Comparison of ENCODE assay signal across 14 mouse cellular contexts in genomic region chr2:35247763-35248162, GRCm38 (mm10).
"Had no signal": no experiment of that assay in that cellular context is flagged by ENCODE, and none has a peak within 500 bp of the region (broad histone marks: within the 10 kb centered on the region; RNA-seq: fewer than 3 reads in every experiment).

No protein-coding gene starts in this region.

- ATAC-seq: intestine, embryonic 16.5 days; liver, postnatal 0 days; midbrain, embryonic 15.5 days had no signal

- H3K36me3 ChIP-seq: kidney, embryonic 15.5 days; limb, embryonic 15.5 days; liver, embryonic 13.5 days; lung, embryonic 15.5 days; midbrain, embryonic 15.5 days; neural tube, embryonic 13.5 days had no signal

- H3K9me3 ChIP-seq: kidney, embryonic 15.5 days; limb, embryonic 15.5 days; liver, embryonic 13.5 days; lung, embryonic 15.5 days; midbrain, embryonic 15.5 days; neural tube, embryonic 13.5 days had no signal

- H3K9ac ChIP-seq: kidney, embryonic 15.5 days; limb, embryonic 15.5 days; liver, embryonic 13.5 days; liver, postnatal 0 days; lung, embryonic 15.5 days; midbrain, embryonic 15.5 days; neural tube, embryonic 13.5 days had no signal

- H3K27ac ChIP-seq: kidney, embryonic 15.5 days; limb, embryonic 15.5 days; liver, embryonic 13.5 days; lung, embryonic 15.5 days; midbrain, embryonic 15.5 days; neural tube, embryonic 13.5 days had no signal

- H3K4me2 ChIP-seq: kidney, embryonic 15.5 days; limb, embryonic 15.5 days; liver, embryonic 13.5 days; lung, embryonic 15.5 days; midbrain, embryonic 11.5 days; midbrain, embryonic 15.5 days; neural tube, embryonic 13.5 days had no signal

- DNase-seq: kidney, postnatal 14 days; liver, embryonic 13.5 days; liver, postnatal 0 days; retina, postnatal 1 day; right cerebral cortex, postnatal 4 days; spleen, adult 18-20 months; thymus, postnatal 14 days had no signal

- H3K4me3 ChIP-seq: kidney, embryonic 15.5 days; limb, embryonic 15.5 days; liver, embryonic 13.5 days; lung, embryonic 15.5 days; midbrain, embryonic 15.5 days; neural tube, embryonic 13.5 days had no signal

- H3K27me3 ChIP-seq: kidney, embryonic 15.5 days; lung, embryonic 15.5 days; midbrain, embryonic 15.5 days had no signal

- H3K4me1 ChIP-seq: limb, embryonic 15.5 days; lung, embryonic 15.5 days; midbrain, embryonic 15.5 days; neural tube, embryonic 13.5 days had no signal
